Mouse (Mus musculus) forebrain, embryonic 10.5 days (tissue): ENCODE measurements around the gene Lin37. TPM values are rescaled to one million over a fixed set of nuclear protein-coding genes. Genes with fewer than 3 reads are reported as not detected.

ENCODE experiments used
- DNase-seq: peaks from one replicate; pipeline ENCODE4 v3.0.0-alpha.2; 2017; ENCODE audit warnings: low spot score; ENCODE audit errors: extremely low spot score
- H3K27ac ChIP-seq: fragments of 300-500 bp; sonication (generic); 2 replicates; pipeline ENCODE4 v1.5.1; 2016; ENCODE audit warnings: mild to moderate bottlenecking
- H3K27me3 ChIP-seq: fragments of 300-500 bp; sonication (generic); 2 replicates; pipeline ENCODE4 v1.6.1; 2016; ENCODE audit warnings: mild to moderate bottlenecking; ENCODE audit not compliant: poor library complexity, severe bottlenecking
- H3K36me3 ChIP-seq: fragments of 300-500 bp; sonication (generic); replicated peaks from 2 replicates; pipeline ENCODE4 v1.6.1; 2016; ENCODE audit warnings: mild to moderate bottlenecking, moderate library complexity
- H3K4me1 ChIP-seq: fragments of 300-500 bp; sonication (generic); 2 replicates; pipeline ENCODE4 v1.6.1; 2016
- H3K4me3 ChIP-seq: fragments of 300-500 bp; sonication (generic); 2 replicates; pipeline ENCODE4 v1.5.1; 2016; ENCODE audit warnings: mild to moderate bottlenecking, moderate library complexity
- H3K9me3 ChIP-seq: fragments of 300-500 bp; sonication (generic); 2 replicates; pipeline ENCODE4 v1.6.1; 2016; ENCODE audit warnings: mild to moderate bottlenecking, moderate library complexity
- WGBS: fragments of 180-500 bp; shearing (Covaris S2); methylation state at CpG from one replicate; pipeline ENCODE4 v1.1.7; 2016; 5-methylcytosine and 5-hydroxymethylcytosine counted together
- polyA plus RNA-seq: library from polyadenylated mRNA; unstranded; fragments of >200 nt; fragmentation: Nextera tagmentation; extraction: Ambion mirVana; gene quantifications from 2 replicates; pipeline ENCODE4 v1.2.1, GENCODE M21; 2016

The Lin37 gene
- polyA plus RNA-seq, 1 experiment from 2014 or later: 40.7 TPM

- no peaks in the 10 kb centered on the region for H3K9me3 ChIP-seq
- 87% methylated on average over 10 of the region's 10 CpGs for WGBS
- H3K4me3 ChIP-seq: no peak overlapping the region
- peaks cover 26% of the 10 kb centered on the region for H3K4me1 ChIP-seq
- no peak for DNase-seq
- no peak overlapping the region for H3K27ac ChIP-seq
- no peaks in the 10 kb centered on the region for H3K27me3 ChIP-seq
- H3K36me3 ChIP-seq: no peaks in the 10 kb centered on the region
Measured at GRCm38 (mm10) chr7:30593579-30594509, 34.2 kb upstream of the Lin37 start.

GRCm38 (mm10) chr7:30592772-30593423 is 33.3 kb upstream of the Lin37 start:
- Histone ChIP-seq H3K27ac (no peak overlapping the region), H3K9me3 (no peaks in the 10 kb centered on the region), H3K27me3 (no peaks in the 10 kb centered on the region), H3K4me3 (no peak overlapping the region), H3K4me1 (peaks cover 26% of the 10 kb centered on the region), H3K36me3 (no peaks in the 10 kb centered on the region)
- no peak for DNase-seq
- WGBS: 65% methylated on average over 5 of the region's 5 CpGs

DNA sequence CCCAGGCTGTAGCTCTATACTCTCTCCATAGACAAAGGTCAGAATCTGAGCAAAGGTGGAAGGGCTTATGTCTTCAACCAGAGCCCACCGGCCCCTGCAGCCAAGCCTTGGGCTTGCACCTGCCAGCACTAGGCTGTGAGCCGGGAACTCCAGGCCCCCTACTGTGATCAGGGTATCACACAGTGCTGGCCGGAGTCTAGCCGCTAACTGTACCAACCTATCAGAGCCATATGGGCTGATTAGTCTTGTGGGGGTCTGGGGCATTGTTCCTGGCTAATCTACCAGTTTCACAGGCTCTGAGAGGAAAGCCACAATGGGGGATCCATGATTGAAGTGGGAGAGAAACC is 31.9 kb upstream of the Lin37 start:
- no peaks in the 10 kb centered on the region for H3K27me3 ChIP-seq
- H3K27ac ChIP-seq: peak overlapping the region; percentile 9; the same call in 1 of the 2 replicates
- no peak for DNase-seq
- 37% methylated on average over 4 of the region's 4 CpGs for WGBS
- H3K4me3 ChIP-seq: no peak overlapping the region
- no peaks in the 10 kb centered on the region for H3K9me3 ChIP-seq
- peaks cover 38% of the 10 kb centered on the region for H3K4me1 ChIP-seq
- peaks cover 4% of the 10 kb centered on the region for H3K36me3 ChIP-seq

DNA sequence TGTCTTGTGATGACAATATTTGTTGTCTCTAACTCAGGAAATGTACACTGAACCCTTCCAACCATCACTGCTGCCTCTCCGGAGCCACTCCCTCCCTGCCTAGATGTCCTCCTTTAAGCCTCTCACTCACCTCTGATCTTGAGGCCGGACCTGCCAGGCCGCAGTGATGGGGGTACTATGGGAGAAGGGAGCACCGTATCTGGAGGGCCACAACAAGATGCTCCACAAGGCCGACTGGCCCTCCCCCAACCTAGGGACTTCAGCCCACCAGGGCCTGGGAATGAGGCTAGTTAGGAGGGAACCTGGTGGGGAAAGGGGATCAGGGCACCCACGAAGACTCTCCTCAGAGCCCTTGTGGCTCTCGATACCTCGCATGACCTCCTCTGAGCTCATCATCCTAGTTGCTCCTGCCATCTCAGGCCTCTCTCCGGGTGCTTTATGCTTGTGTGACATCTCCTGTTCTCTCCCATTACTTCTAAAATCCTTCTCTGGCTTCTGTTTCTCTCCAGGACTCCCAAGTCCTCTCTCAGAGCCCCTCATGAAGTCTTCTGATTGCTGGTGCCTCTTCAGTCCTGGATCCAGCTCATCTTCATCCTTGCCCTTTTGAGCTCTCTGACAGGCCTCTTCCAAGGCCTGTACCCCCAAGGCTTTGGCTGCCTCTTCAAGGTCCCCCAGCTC is 31.4 kb upstream of the Lin37 start:
- H3K4me1 ChIP-seq: peaks cover 40% of the 10 kb centered on the region
- peaks cover 9% of the 10 kb centered on the region for H3K36me3 ChIP-seq
- H3K27ac ChIP-seq: peak overlapping the region; percentile 9; the same call in 1 of the 2 replicates
- no peak for DNase-seq
- 80% methylated on average over 9 of the region's 9 CpGs for WGBS
- no peaks in the 10 kb centered on the region for H3K27me3 ChIP-seq
- H3K4me3 ChIP-seq: no peak overlapping the region
- H3K9me3 ChIP-seq: no peaks in the 10 kb centered on the region

GRCm38 (mm10) chr7:30589435-30590301 is 30.0 kb upstream of the Lin37 start:
- WGBS: 31% methylated on average over 40 of the region's 40 CpGs
- H3K4me3 ChIP-seq: peak overlapping the region; percentile 98
- H3K27ac ChIP-seq: peak overlapping the region; percentile 99
- no peaks in the 10 kb centered on the region for H3K27me3 ChIP-seq
- H3K9me3 ChIP-seq: no peaks in the 10 kb centered on the region
- peak; percentile 87 for DNase-seq
- H3K36me3 ChIP-seq: peaks cover 23% of the 10 kb centered on the region
- H3K4me1 ChIP-seq: peaks cover 40% of the 10 kb centered on the region

- under 1% methylated on average over 63 of the region's 68 CpGs for WGBS
- H3K36me3 ChIP-seq: peaks cover 31% of the 10 kb centered on the region
- peak within 1 kb of the TSS; percentile 98 for H3K4me3 ChIP-seq
- H3K27me3 ChIP-seq: no peaks in the 10 kb centered on the region
- peak; percentile 97 for DNase-seq
- H3K9me3 ChIP-seq: no peaks in the 10 kb centered on the region
- H3K27ac ChIP-seq: peak within 1 kb of the TSS; percentile 99
- H3K4me1 ChIP-seq: peaks cover 40% of the 10 kb centered on the region
Measured at GRCm38 (mm10) chr7:30588676-30589434, 29.2 kb upstream of the Lin37 start, which contains the start of gene Kmt2b. Gene Kmt2b (minus strand): TSS chr7:30588726.

DNA sequence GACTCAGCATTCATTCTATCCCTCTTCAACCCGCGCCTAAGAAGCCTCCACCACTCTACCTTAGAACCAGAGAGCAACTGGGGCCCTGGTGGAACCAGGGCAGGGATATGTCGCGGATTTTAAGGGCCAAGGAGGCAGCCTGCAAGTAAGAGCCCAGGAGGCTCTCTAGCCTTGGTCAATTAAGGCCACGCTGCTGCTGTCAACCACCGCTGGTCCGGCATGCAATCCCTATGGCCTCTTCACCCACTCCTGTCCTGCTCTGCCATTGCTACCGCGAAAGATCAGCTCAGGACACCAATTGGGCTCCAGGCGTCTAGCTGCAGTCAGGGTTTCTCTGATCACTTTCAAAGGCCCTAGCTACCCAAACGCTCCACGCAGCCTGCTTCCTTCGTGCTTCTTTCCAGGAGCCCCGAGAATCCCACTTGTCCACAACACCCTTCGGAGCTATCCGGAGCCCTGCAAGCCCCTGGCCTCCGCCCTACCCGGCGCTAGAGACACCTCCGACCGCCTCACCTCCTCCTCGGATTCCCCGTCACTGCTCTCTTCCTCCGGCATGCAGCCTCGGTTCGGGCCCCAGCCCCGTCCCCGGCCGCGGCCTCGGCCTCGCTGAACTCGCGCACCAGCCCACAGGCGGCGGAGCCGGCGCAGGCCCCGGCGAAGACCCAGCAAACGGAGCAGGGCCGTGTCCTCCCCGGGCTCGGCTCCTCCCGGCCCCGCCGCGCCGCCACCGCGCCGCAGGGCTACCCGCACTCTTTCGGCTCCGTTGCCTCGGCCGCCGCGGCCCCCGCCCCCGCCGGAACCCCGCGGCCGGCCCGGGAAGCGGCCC is 28.4 kb upstream of the Lin37 start:
- peak; percentile 49 for DNase-seq
- Histone ChIP-seq H3K36me3 (peaks cover 39% of the 10 kb centered on the region), H3K27ac (peak overlapping the region; percentile 99), H3K4me3 (peak overlapping the region; percentile 98), H3K4me1 (peaks cover 40% of the 10 kb centered on the region), H3K9me3 (no peaks in the 10 kb centered on the region), H3K27me3 (no peaks in the 10 kb centered on the region)
- 1% methylated on average over 59 of the region's 67 CpGs for WGBS

GRCm38 (mm10) chr7:30586455-30587020 is 26.9 kb upstream of the Lin37 start:
- Histone ChIP-seq H3K9me3 (no peaks in the 10 kb centered on the region), H3K4me1 (peaks cover 32% of the 10 kb centered on the region), H3K27ac (0 out of 2 replicates have a peak overlapping the region, but pooled peaks have one; percentile 21), H3K27me3 (no peaks in the 10 kb centered on the region), H3K4me3 (peak overlapping the region; percentile 98), H3K36me3 (peaks cover 54% of the 10 kb centered on the region)
- no peak for DNase-seq
- 90% methylated on average over 28 of the region's 28 CpGs for WGBS

DNA sequence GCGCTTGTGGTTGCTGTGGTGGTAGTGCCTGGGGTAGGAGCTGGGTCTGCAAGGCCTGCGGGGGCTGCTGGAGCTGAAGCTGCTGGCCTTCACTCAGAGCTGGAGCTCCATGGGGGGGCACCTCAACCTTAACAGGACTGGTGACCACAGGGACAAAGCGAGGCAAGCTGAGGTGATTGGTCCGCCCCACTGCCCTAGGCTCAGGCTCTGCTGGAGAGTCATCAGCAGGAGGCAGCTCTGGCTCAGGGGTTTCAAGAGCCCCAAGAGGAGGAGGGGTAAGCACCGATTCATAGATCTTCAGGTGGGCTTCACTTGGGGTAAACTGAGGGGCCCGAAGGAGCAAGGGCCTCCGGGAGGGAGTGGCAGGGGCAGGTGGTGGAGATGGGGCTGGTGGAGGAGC is 25.5 kb upstream of the Lin37 start:
- H3K4me3 ChIP-seq: peak overlapping the region; percentile 7; the same call in 1 of the 2 replicates
- 92% methylated on average over 7 of the region's 7 CpGs for whole genome bisulfite sequencing
- no peaks in the 10 kb centered on the region for H3K27me3 ChIP-seq
- H3K27ac ChIP-seq: no peak overlapping the region
- no peaks in the 10 kb centered on the region for H3K9me3 ChIP-seq
- H3K4me1 ChIP-seq: peaks cover 24% of the 10 kb centered on the region
- no peak for DNase-seq
- peaks cover 68% of the 10 kb centered on the region for H3K36me3 ChIP-seq

GRCm38 (mm10) chr7:30584339-30584738 is 24.7 kb upstream of the Lin37 start:
- Histone ChIP-seq H3K4me1 (peaks cover 17% of the 10 kb centered on the region), H3K9me3 (no peaks in the 10 kb centered on the region), H3K27me3 (no peaks in the 10 kb centered on the region), H3K27ac (no peak overlapping the region), H3K4me3 (no peak overlapping the region), H3K36me3 (peaks cover 76% of the 10 kb centered on the region)
- DNase-seq: no peak
- 93% methylated on average over 10 of the region's 10 CpGs for WGBS
